Mouse (Mus musculus) B cell, adult 2 months (primary cell): ENCODE results near the gene Wdr5b.
"Not testable (repeated sequence)": the region's sequence is repeated elsewhere in the genome, so short reads cannot be mapped to it uniquely, and the experiment has no call there.

Source experiments
- DNase-seq, 2 experiments: peaks; one replicate each; pipeline ENCODE4 v3.0.0; 2022

The Wdr5b gene

GRCm38 (mm10) chr16:36040640-36041624, at the start of gene Wdr5b:
TSS of gene Wdr5b (plus strand) at chr16:36041190.
- DNase-seq, result peak; percentile 83 to 85

- DNase-seq, result no peak
These were observed 48.6 kb upstream of the Wdr5b start for GRCm38 (mm10) chr16:35992391-35992790.

GRCm38 (mm10) chr16:35993316-35993715, 47.7 kb upstream of the Wdr5b start:
- DNase-seq, result no peak

- not testable (repeated sequence) for DNase-seq
These were observed 42.1 kb upstream of the Wdr5b start for GRCm38 (mm10) chr16:35998852-35999251.

GRCm38 (mm10) chr16:36008396-36008795, 32.6 kb upstream of the Wdr5b start:
- no peak for DNase-seq

- no peak for DNase-seq
These were observed 24.7 kb upstream of the Wdr5b start for GRCm38 (mm10) chr16:36016335-36016734.

GRCm38 (mm10) chr16:36028120-36028519, 12.9 kb upstream of the Wdr5b start:
- DNase-seq, result not testable (repeated sequence)

- no peak for DNase-seq
These were observed 633 bp downstream of the Wdr5b start for GRCm38 (mm10) chr16:36041625-36042020.

GRCm38 (mm10) chr16:36043073-36043472, 2.1 kb downstream of the Wdr5b start:
- no peak for DNase-seq

- DNase-seq, result no peak
These were observed 3.0 kb downstream of the Wdr5b start for GRCm38 (mm10) chr16:36043964-36044363.

- DNase-seq, result no peak
These were observed 6.5 kb downstream of the Wdr5b start for GRCm38 (mm10) chr16:36047538-36047937.

GRCm38 (mm10) chr16:36051491-36051890, 10.5 kb downstream of the Wdr5b start:
- DNase-seq, result no peak

- no peak for DNase-seq
These were observed 12.7 kb downstream of the Wdr5b start for GRCm38 (mm10) chr16:36053524-36054275.

GRCm38 (mm10) chr16:36054920-36055319, 13.9 kb downstream of the Wdr5b start:
- no peak for DNase-seq

- no peak for DNase-seq
These were observed 15.4 kb downstream of the Wdr5b start for GRCm38 (mm10) chr16:36056416-36056815.

GRCm38 (mm10) chr16:36057933-36058475, 17.0 kb downstream of the Wdr5b start:
- no peak for DNase-seq

GRCm38 (mm10) chr16:36062534-36062933, 21.5 kb downstream of the Wdr5b start:
- DNase-seq, result not testable (repeated sequence)

- no peak for DNase-seq
These were observed 22.3 kb downstream of the Wdr5b start for GRCm38 (mm10) chr16:36063315-36063714.

- no peak for DNase-seq
These were observed 23.9 kb downstream of the Wdr5b start for GRCm38 (mm10) chr16:36064904-36065303.

GRCm38 (mm10) chr16:36067694-36068093, 26.7 kb downstream of the Wdr5b start:
- no peak for DNase-seq

- no peak for DNase-seq
These were observed 27.4 kb downstream of the Wdr5b start for GRCm38 (mm10) chr16:36068356-36068755.

GRCm38 (mm10) chr16:36069819-36070575, 29.0 kb downstream of the Wdr5b start:
- no peak for DNase-seq

GRCm38 (mm10) chr16:36071071-36071449, 30.1 kb downstream of the Wdr5b start:
- no peak for DNase-seq
